Mouse (Mus musculus): Measurements from ENCODE around the gene Cxcl2. TPM values are rescaled to one million over a fixed set of nuclear protein-coding genes. Genes with fewer than 3 reads are reported as not detected.

Gene Cxcl2
- polyA plus RNA-seq, 1 experiment from 2014 or later: not detected

- Histone ChIP-seq H3K4me1 (ENCODE audit: control insufficient read depth, insufficient read depth, low read length) (no peaks in the 10 kb centered on the region), H3K4me2 (replicated peaks; ENCODE audit: low read depth, low read length) (no peak overlapping the region), H3K9me3 (ENCODE audit: control insufficient read depth, low read length) (no peaks in the 10 kb centered on the region), H3K27me3 (ENCODE audit: control insufficient read depth, insufficient read depth, low read length) (no peaks in the 10 kb centered on the region), H3K4me3 (ENCODE audit: low read length) (no peak overlapping the region), H3K36me3 (ENCODE audit: control insufficient read depth, insufficient read depth, low read length) (peaks cover 2% of the 10 kb centered on the region; the same call in 1 of the 2 replicates), H3K27ac (ENCODE audit: low read depth, low read length) (no peak overlapping the region), H3K9ac (ENCODE audit: low read depth, low read length) (no peak overlapping the region)
- no peak for ATAC-seq (ENCODE audit: low FRiP score, low TSS enrichment)
- 80% methylated on average over 2 of the region's 2 CpGs for WGBS
Observed at GRCm38 (mm10) chr5:90945453-90945852, 41.8 kb downstream of the Cxcl2 start.

DNA sequence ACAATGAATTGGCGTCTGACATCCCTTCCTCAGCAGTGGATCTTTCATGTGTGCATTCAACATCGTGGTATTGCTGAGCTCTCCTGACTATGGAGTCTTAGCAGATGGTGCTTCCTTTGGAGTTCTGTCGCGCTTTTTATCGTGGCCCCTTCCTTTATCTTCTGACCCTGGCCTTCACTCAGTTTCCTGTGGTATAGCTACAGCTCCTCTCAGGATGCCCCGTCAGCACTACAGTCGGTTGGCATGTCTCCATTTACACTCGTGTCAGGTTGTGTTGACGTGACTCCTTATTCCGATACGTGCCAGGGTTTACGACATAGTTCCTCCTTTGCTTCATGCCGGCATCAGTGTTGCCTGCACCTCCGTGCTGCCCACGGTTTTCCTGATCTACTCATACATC lies 45.8 kb downstream of the Cxcl2 start:
- Histone ChIP-seq H3K27ac (ENCODE audit: low read depth, low read length) (no peak overlapping the region), H3K36me3 (ENCODE audit: control insufficient read depth, insufficient read depth, low read length) (peaks cover 2% of the 10 kb centered on the region; the same call in 1 of the 2 replicates), H3K9ac (ENCODE audit: low read depth, low read length) (no peak overlapping the region), H3K9me3 (ENCODE audit: control insufficient read depth, low read length) (no peaks in the 10 kb centered on the region), H3K4me1 (ENCODE audit: control insufficient read depth, insufficient read depth, low read length) (no peaks in the 10 kb centered on the region), H3K4me3 (ENCODE audit: low read length) (no peak overlapping the region), H3K4me2 (replicated peaks; ENCODE audit: low read depth, low read length) (no peak overlapping the region), H3K27me3 (ENCODE audit: control insufficient read depth, insufficient read depth, low read length) (no peaks in the 10 kb centered on the region)
- ATAC-seq (ENCODE audit: low FRiP score, low TSS enrichment): no peak
- 81% methylated on average over 15 of the region's 15 CpGs for WGBS

- Histone ChIP-seq H3K9ac (ENCODE audit: low read depth, low read length) (no peak overlapping the region), H3K4me2 (replicated peaks; ENCODE audit: low read depth, low read length) (no peak overlapping the region), H3K36me3 (ENCODE audit: control insufficient read depth, insufficient read depth, low read length) (peaks cover 2% of the 10 kb centered on the region; the same call in 1 of the 2 replicates), H3K27me3 (ENCODE audit: control insufficient read depth, insufficient read depth, low read length) (no peaks in the 10 kb centered on the region), H3K27ac (ENCODE audit: low read depth, low read length) (no peak overlapping the region), H3K4me1 (ENCODE audit: control insufficient read depth, insufficient read depth, low read length) (no peaks in the 10 kb centered on the region), H3K4me3 (ENCODE audit: low read length) (no peak overlapping the region), H3K9me3 (ENCODE audit: control insufficient read depth, low read length) (no peaks in the 10 kb centered on the region)
- 39% methylated on average over 2 of the region's 2 CpGs for WGBS
- 0 out of 2 replicates have a peak, but pooled peaks have one; percentile 35 for ATAC-seq (ENCODE audit: low FRiP score, low TSS enrichment)
Observed at GRCm38 (mm10) chr5:90951475-90951874, 47.8 kb downstream of the Cxcl2 start.

- 82% methylated on average over 8 of the region's 8 CpGs for WGBS
- peaks cover 2% of the 10 kb centered on the region; the same call in 1 of the 2 replicates for H3K36me3 ChIP-seq (ENCODE audit: control insufficient read depth, insufficient read depth, low read length)
- no peak overlapping the region for H3K27ac ChIP-seq (ENCODE audit: low read depth, low read length)
- no peaks in the 10 kb centered on the region for H3K27me3 ChIP-seq (ENCODE audit: control insufficient read depth, insufficient read depth, low read length)
- H3K4me1 ChIP-seq (ENCODE audit: control insufficient read depth, insufficient read depth, low read length): no peaks in the 10 kb centered on the region
- H3K4me2 ChIP-seq (replicated peaks; ENCODE audit: low read depth, low read length): no peak overlapping the region
- H3K9me3 ChIP-seq (ENCODE audit: control insufficient read depth, low read length): no peaks in the 10 kb centered on the region
- no peak for ATAC-seq (ENCODE audit: low FRiP score, low TSS enrichment)
- no peak overlapping the region for H3K4me3 ChIP-seq (ENCODE audit: low read length)
- H3K9ac ChIP-seq (ENCODE audit: low read depth, low read length): no peak overlapping the region
Observed at GRCm38 (mm10) chr5:90952731-90953481, 49.2 kb downstream of the Cxcl2 start.

Other genes starting within 250 kb of the Cxcl2 start
- 0.14 TPM in 1 of 2 replicates, not detected in the other for gene Cxcl5, start 144.5 kb upstream of the Cxcl2 start, polyA plus RNA-seq (2014; fragmentation: Nextera tagmentation; extraction: Ambion mirVana)
- gene Ppbp, start 135.4 kb upstream of the Cxcl2 start, polyA plus RNA-seq (2014; fragmentation: Nextera tagmentation; extraction: Ambion mirVana): 1.9 and 3.4 TPM in 2 replicates
- 28.2 and 35.1 TPM in 2 replicates for gene Pf4, start 131.4 kb upstream of the Cxcl2 start, polyA plus RNA-seq (2014; fragmentation: Nextera tagmentation; extraction: Ambion mirVana)
- not detected in 2 replicates for gene Cxcl3, start 117.8 kb upstream of the Cxcl2 start, polyA plus RNA-seq (2014; fragmentation: Nextera tagmentation; extraction: Ambion mirVana)
- not detected in 2 replicates for gene Cxcl15, start 109.3 kb upstream of the Cxcl2 start, polyA plus RNA-seq (2014; fragmentation: Nextera tagmentation; extraction: Ambion mirVana)
- gene Cxcl1, start 12.6 kb upstream of the Cxcl2 start, polyA plus RNA-seq (2014; fragmentation: Nextera tagmentation; extraction: Ambion mirVana): 0.85 and 1.7 TPM in 2 replicates
- gene Mthfd2l, start 27.2 kb downstream of the Cxcl2 start, polyA plus RNA-seq (2014; fragmentation: Nextera tagmentation; extraction: Ambion mirVana): 59.5 and 72.7 TPM in 2 replicates
- gene Epgn, start 123.6 kb downstream of the Cxcl2 start, polyA plus RNA-seq (2014; fragmentation: Nextera tagmentation; extraction: Ambion mirVana): not detected in 2 replicates
- not detected in 2 replicates for gene Ereg, start 170.8 kb downstream of the Cxcl2 start, polyA plus RNA-seq (2014; fragmentation: Nextera tagmentation; extraction: Ambion mirVana)
- gene Areg, start 235.7 kb downstream of the Cxcl2 start, polyA plus RNA-seq (2014; fragmentation: Nextera tagmentation; extraction: Ambion mirVana): 0.18 TPM in 1 of 2 replicates, not detected in the other

Data from kidney, embryonic 14.5 days (tissue).